Mouse (Mus musculus): ENCODE data around the gene Ddx39. TPM values are rescaled to one million over a fixed set of nuclear protein-coding genes. Genes with fewer than 3 reads are reported as not detected.

The Ddx39 gene
- polyA plus RNA-seq (2014; fragmentation: Nextera tagmentation; extraction: Ambion mirVana): 251 and 267 TPM in 2 replicates

GRCm38 (mm10) chr8:83715031-83715690 lies at the start of gene Ddx39:
Ddx39 (plus strand) TSS chr8:83715177.
- Histone ChIP-seq H3K27me3 (ENCODE audit: control insufficient read depth, insufficient read depth, low read length) (no peaks in the 10 kb centered on the region), H3K9me3 (ENCODE audit: control insufficient read depth, low read length) (no peaks in the 10 kb centered on the region), H3K27ac (ENCODE audit: low read depth, low read length) (peak within 1 kb of the TSS; percentile 86), H3K4me1 (replicated peaks; ENCODE audit: control insufficient read depth, insufficient read depth, low read length) (peaks cover 7% of the 10 kb centered on the region; the same call in 1 of the 2 replicates), H3K4me2 (ENCODE audit: low read depth, low read length, severe bottlenecking) (peak within 1 kb of the TSS; percentile 84), H3K4me3 (ENCODE audit: low read depth, low read length) (peak within 1 kb of the TSS; percentile 90), H3K9ac (ENCODE audit: low read length) (peak within 1 kb of the TSS; percentile 94), H3K36me3 (ENCODE audit: control insufficient read depth, insufficient read depth, low read length) (peaks cover 2% of the 10 kb centered on the region; the same call in 1 of the 2 replicates)
- WGBS: under 1% methylated on average over 63 of the region's 63 CpGs
- DNase-seq (ENCODE audit: low spot score) (peak; percentile 93), ATAC-seq (replicated peaks; ENCODE audit: low FRiP score) (peak; percentile 99)

- H3K27ac ChIP-seq (ENCODE audit: low read depth, low read length): no peak within 1 kb of the TSS
- H3K9me3 ChIP-seq (ENCODE audit: control insufficient read depth, low read length): no peaks in the 10 kb centered on the region
- ATAC-seq (replicated peaks; ENCODE audit: low FRiP score): no peak
- no peak within 1 kb of the TSS for H3K4me2 ChIP-seq (ENCODE audit: low read depth, low read length, severe bottlenecking)
- WGBS: 44% methylated on average over 14 of the region's 14 CpGs
- H3K9ac ChIP-seq (ENCODE audit: low read length): no peak within 1 kb of the TSS
- no peaks in the 10 kb centered on the region; the same call in 1 of the 2 replicates for H3K36me3 ChIP-seq (ENCODE audit: control insufficient read depth, insufficient read depth, low read length)
- no peak within 1 kb of the TSS for H3K4me3 ChIP-seq (ENCODE audit: low read depth, low read length)
- DNase-seq (ENCODE audit: low spot score): peak; percentile 61
- H3K4me1 ChIP-seq (replicated peaks; ENCODE audit: control insufficient read depth, insufficient read depth, low read length): peaks cover 14% of the 10 kb centered on the region
- H3K27me3 ChIP-seq (ENCODE audit: control insufficient read depth, insufficient read depth, low read length): peaks cover 2% of the 10 kb centered on the region; the same call in 1 of the 2 replicates
Measured at GRCm38 (mm10) chr8:83665969-83666865, 48.8 kb upstream of the Ddx39 start, which contains the start of gene Ptger1. Ptger1 (plus strand) TSS chr8:83666678.

- H3K27me3 ChIP-seq (ENCODE audit: control insufficient read depth, insufficient read depth, low read length): peaks cover 2% of the 10 kb centered on the region; the same call in 1 of the 2 replicates
- DNase-seq (ENCODE audit: low spot score): peak; percentile 54
- H3K9me3 ChIP-seq (ENCODE audit: control insufficient read depth, low read length): no peaks in the 10 kb centered on the region
- H3K9ac ChIP-seq (ENCODE audit: low read length): no peak overlapping the region
- 89% methylated on average over 3 of the region's 3 CpGs for WGBS
- H3K4me3 ChIP-seq (ENCODE audit: low read depth, low read length): no peak overlapping the region
- H3K27ac ChIP-seq (ENCODE audit: low read depth, low read length): no peak overlapping the region
- no peak overlapping the region for H3K4me2 ChIP-seq (ENCODE audit: low read depth, low read length, severe bottlenecking)
- ATAC-seq (replicated peaks; ENCODE audit: low FRiP score): no peak
- H3K4me1 ChIP-seq (replicated peaks; ENCODE audit: control insufficient read depth, insufficient read depth, low read length): peaks cover 13% of the 10 kb centered on the region
- H3K36me3 ChIP-seq (ENCODE audit: control insufficient read depth, insufficient read depth, low read length): no peaks in the 10 kb centered on the region; the same call in 1 of the 2 replicates
Measured at GRCm38 (mm10) chr8:83666866-83667234, 48.1 kb upstream of the Ddx39 start.

GRCm38 (mm10) chr8:83667526-83667925 lies 47.5 kb upstream of the Ddx39 start:
- Histone ChIP-seq H3K4me3 (ENCODE audit: low read depth, low read length) (no peak overlapping the region), H3K36me3 (ENCODE audit: control insufficient read depth, insufficient read depth, low read length) (no peaks in the 10 kb centered on the region; the same call in 1 of the 2 replicates), H3K27me3 (ENCODE audit: control insufficient read depth, insufficient read depth, low read length) (peaks cover 2% of the 10 kb centered on the region; the same call in 1 of the 2 replicates), H3K9ac (ENCODE audit: low read length) (no peak overlapping the region), H3K9me3 (ENCODE audit: control insufficient read depth, low read length) (no peaks in the 10 kb centered on the region), H3K4me2 (ENCODE audit: low read depth, low read length, severe bottlenecking) (peak overlapping the region; percentile 73; the same call in 1 of the 2 replicates), H3K27ac (ENCODE audit: low read depth, low read length) (no peak overlapping the region), H3K4me1 (replicated peaks; ENCODE audit: control insufficient read depth, insufficient read depth, low read length) (peaks cover 12% of the 10 kb centered on the region)
- DNase-seq (ENCODE audit: low spot score) (no peak), ATAC-seq (replicated peaks; ENCODE audit: low FRiP score) (no peak; the same call in 1 of the 2 replicates)
- 90% methylated on average over 10 of the region's 10 CpGs for WGBS

- Histone ChIP-seq H3K4me1 (replicated peaks; ENCODE audit: control insufficient read depth, insufficient read depth, low read length) (peaks cover 11% of the 10 kb centered on the region), H3K27ac (ENCODE audit: low read depth, low read length) (no peak overlapping the region), H3K4me3 (ENCODE audit: low read depth, low read length) (peak overlapping the region; percentile 29), H3K27me3 (ENCODE audit: control insufficient read depth, insufficient read depth, low read length) (peaks cover 2% of the 10 kb centered on the region; the same call in 1 of the 2 replicates), H3K9ac (ENCODE audit: low read length) (peak overlapping the region; percentile 55), H3K36me3 (ENCODE audit: control insufficient read depth, insufficient read depth, low read length) (no peaks in the 10 kb centered on the region; the same call in 1 of the 2 replicates), H3K9me3 (ENCODE audit: control insufficient read depth, low read length) (no peaks in the 10 kb centered on the region), H3K4me2 (ENCODE audit: low read depth, low read length, severe bottlenecking) (peak overlapping the region; percentile 73)
- ATAC-seq (replicated peaks; ENCODE audit: low FRiP score) (peak; percentile 57), DNase-seq (ENCODE audit: low spot score) (peak; percentile 90)
- 22% methylated on average over 80 of the region's 80 CpGs for WGBS
Measured at GRCm38 (mm10) chr8:83668010-83668916, 46.7 kb upstream of the Ddx39 start.

- Histone ChIP-seq H3K4me2 (ENCODE audit: low read depth, low read length, severe bottlenecking) (no peak overlapping the region), H3K9ac (ENCODE audit: low read length) (no peak overlapping the region), H3K27me3 (ENCODE audit: control insufficient read depth, insufficient read depth, low read length) (peaks cover 2% of the 10 kb centered on the region; the same call in 1 of the 2 replicates), H3K4me3 (ENCODE audit: low read depth, low read length) (no peak overlapping the region), H3K36me3 (ENCODE audit: control insufficient read depth, insufficient read depth, low read length) (no peaks in the 10 kb centered on the region; the same call in 1 of the 2 replicates), H3K4me1 (replicated peaks; ENCODE audit: control insufficient read depth, insufficient read depth, low read length) (peaks cover 11% of the 10 kb centered on the region), H3K9me3 (ENCODE audit: control insufficient read depth, low read length) (no peaks in the 10 kb centered on the region), H3K27ac (ENCODE audit: low read depth, low read length) (no peak overlapping the region)
- DNase-seq (ENCODE audit: low spot score) (no peak), ATAC-seq (replicated peaks; ENCODE audit: low FRiP score) (no peak)
- 72% methylated on average over 16 of the region's 16 CpGs for WGBS
Measured at GRCm38 (mm10) chr8:83669013-83669412, 46.0 kb upstream of the Ddx39 start.

- ATAC-seq (replicated peaks; ENCODE audit: low FRiP score) (no peak), DNase-seq (ENCODE audit: low spot score) (no peak)
- peaks cover 6% of the 10 kb centered on the region for H3K4me1 ChIP-seq (replicated peaks; ENCODE audit: control insufficient read depth, insufficient read depth, low read length)
- H3K4me2 ChIP-seq (ENCODE audit: low read depth, low read length, severe bottlenecking): no peak overlapping the region
- H3K9ac ChIP-seq (ENCODE audit: low read length): no peak overlapping the region
- H3K4me3 ChIP-seq (ENCODE audit: low read depth, low read length): no peak overlapping the region
- H3K27me3 ChIP-seq (ENCODE audit: control insufficient read depth, insufficient read depth, low read length): no peaks in the 10 kb centered on the region
- H3K9me3 ChIP-seq (ENCODE audit: control insufficient read depth, low read length): no peaks in the 10 kb centered on the region
- H3K36me3 ChIP-seq (ENCODE audit: control insufficient read depth, insufficient read depth, low read length): no peaks in the 10 kb centered on the region; the same call in 1 of the 2 replicates
- no peak overlapping the region for H3K27ac ChIP-seq (ENCODE audit: low read depth, low read length)
- WGBS: 62% methylated on average over 5 of the region's 5 CpGs
Measured at GRCm38 (mm10) chr8:83672936-83673335, 42.0 kb upstream of the Ddx39 start.
